Mouse (Mus musculus): ENCODE data around the gene Psmd2. TPM values are rescaled to one million over a fixed set of nuclear protein-coding genes. Genes with fewer than 3 reads are reported as not detected.

Psmd2 gene
- 87.1 TPM for polyA plus RNA-seq (2014; fragmentation: Illumina TruSeq; extraction: RNeasy Lipid Tissue Mini Kit (QIAGEN cat#74804); ENCODE audit: insufficient read depth, low read depth, low replicate concordance)

GRCm38 (mm10) chr16:20651076-20651946, at the start of gene Psmd2:
Psmd2 (plus strand) TSS chr16:20651652.

GRCm38 (mm10) chr16:20611357-20612227, 39.9 kb upstream of the Psmd2 start, which contains the start of the genes Eef1akmt4, Gm49333 and Alg3:
Eef1akmt4 (plus strand) TSS chr16:20611593.
Gm49333 (plus strand) TSS chr16:20611610.
Alg3 (minus strand) TSS chr16:20611735.

GRCm38 (mm10) chr16:20621191-20621990, 30.1 kb upstream of the Psmd2 start, which contains the start of gene Camk2n2:
Camk2n2 (minus strand) TSS chr16:20621287.

GRCm38 (mm10) chr16:20629731-20630634, 21.5 kb upstream of the Psmd2 start, which contains the start of gene Ece2:
Ece2 (plus strand) TSS chr16:20629828.

GRCm38 (mm10) chr16:20668013-20668412, 16.6 kb downstream of the Psmd2 start, which contains the start of gene Eif4g1:
Eif4g1 (plus strand) TSS chr16:20668313.

GRCm38 (mm10) chr16:20693111-20693701, 41.8 kb downstream of the Psmd2 start, which contains the start of gene Fam131a:
Fam131a (plus strand) TSS chr16:20693241.

Other genes starting within 250 kb of the Psmd2 start
- gene Abcc5, start 225.3 kb upstream of the Psmd2 start, polyA plus RNA-seq (2014; fragmentation: Illumina TruSeq; extraction: RNeasy Lipid Tissue Mini Kit (QIAGEN cat#74804); ENCODE audit: insufficient read depth, low read depth, low replicate concordance), result 26.6 TPM
- gene Eif2b5, start 152.8 kb upstream of the Psmd2 start, polyA plus RNA-seq (2014; fragmentation: Illumina TruSeq; extraction: RNeasy Lipid Tissue Mini Kit (QIAGEN cat#74804); ENCODE audit: insufficient read depth, low read depth, low replicate concordance), result 43.4 TPM
- 7.2 TPM for gene Dvl3, start 134.7 kb upstream of the Psmd2 start, polyA plus RNA-seq (2014; fragmentation: Illumina TruSeq; extraction: RNeasy Lipid Tissue Mini Kit (QIAGEN cat#74804); ENCODE audit: insufficient read depth, low read depth, low replicate concordance)
- 172 TPM for gene Ap2m1, start 116.2 kb upstream of the Psmd2 start, polyA plus RNA-seq (2014; fragmentation: Illumina TruSeq; extraction: RNeasy Lipid Tissue Mini Kit (QIAGEN cat#74804); ENCODE audit: insufficient read depth, low read depth, low replicate concordance)
- gene Abcf3, start 103.1 kb upstream of the Psmd2 start, polyA plus RNA-seq (2014; fragmentation: Illumina TruSeq; extraction: RNeasy Lipid Tissue Mini Kit (QIAGEN cat#74804); ENCODE audit: insufficient read depth, low read depth, low replicate concordance), result 29.9 TPM
- not detected for gene Vwa5b2, start 62.2 kb upstream of the Psmd2 start, polyA plus RNA-seq (2014; fragmentation: Illumina TruSeq; extraction: RNeasy Lipid Tissue Mini Kit (QIAGEN cat#74804); ENCODE audit: insufficient read depth, low read depth, low replicate concordance)
- 7.8 TPM for gene Eef1akmt4, start 40.1 kb upstream of the Psmd2 start, polyA plus RNA-seq (2014; fragmentation: Illumina TruSeq; extraction: RNeasy Lipid Tissue Mini Kit (QIAGEN cat#74804); ENCODE audit: insufficient read depth, low read depth, low replicate concordance)
- gene Gm49333, start 40.0 kb upstream of the Psmd2 start, polyA plus RNA-seq (2014; fragmentation: Illumina TruSeq; extraction: RNeasy Lipid Tissue Mini Kit (QIAGEN cat#74804); ENCODE audit: insufficient read depth, low read depth, low replicate concordance), result not detected
- gene Alg3, start 39.9 kb upstream of the Psmd2 start, polyA plus RNA-seq (2014; fragmentation: Illumina TruSeq; extraction: RNeasy Lipid Tissue Mini Kit (QIAGEN cat#74804); ENCODE audit: insufficient read depth, low read depth, low replicate concordance), result 9.9 TPM
- 2.6 TPM for gene Camk2n2, start 30.4 kb upstream of the Psmd2 start, polyA plus RNA-seq (2014; fragmentation: Illumina TruSeq; extraction: RNeasy Lipid Tissue Mini Kit (QIAGEN cat#74804); ENCODE audit: insufficient read depth, low read depth, low replicate concordance)
- gene Ece2, start 21.8 kb upstream of the Psmd2 start, polyA plus RNA-seq (2014; fragmentation: Illumina TruSeq; extraction: RNeasy Lipid Tissue Mini Kit (QIAGEN cat#74804); ENCODE audit: insufficient read depth, low read depth, low replicate concordance), result 0.23 TPM
- 71.2 TPM for gene Eif4g1, start 16.7 kb downstream of the Psmd2 start, polyA plus RNA-seq (2014; fragmentation: Illumina TruSeq; extraction: RNeasy Lipid Tissue Mini Kit (QIAGEN cat#74804); ENCODE audit: insufficient read depth, low read depth, low replicate concordance)
- 12.6 TPM for gene Fam131a, start 41.6 kb downstream of the Psmd2 start, polyA plus RNA-seq (2014; fragmentation: Illumina TruSeq; extraction: RNeasy Lipid Tissue Mini Kit (QIAGEN cat#74804); ENCODE audit: insufficient read depth, low read depth, low replicate concordance)
- gene Polr2h, start 66.0 kb downstream of the Psmd2 start, polyA plus RNA-seq (2014; fragmentation: Illumina TruSeq; extraction: RNeasy Lipid Tissue Mini Kit (QIAGEN cat#74804); ENCODE audit: insufficient read depth, low read depth, low replicate concordance), result 25.3 TPM
- 2.4 TPM for gene Clcn2, start 66.1 kb downstream of the Psmd2 start, polyA plus RNA-seq (2014; fragmentation: Illumina TruSeq; extraction: RNeasy Lipid Tissue Mini Kit (QIAGEN cat#74804); ENCODE audit: insufficient read depth, low read depth, low replicate concordance)
- gene Chrd, start 81.5 kb downstream of the Psmd2 start, polyA plus RNA-seq (2014; fragmentation: Illumina TruSeq; extraction: RNeasy Lipid Tissue Mini Kit (QIAGEN cat#74804); ENCODE audit: insufficient read depth, low read depth, low replicate concordance), result 1.4 TPM
- 0.50 TPM for gene Thpo, start 82.9 kb downstream of the Psmd2 start, polyA plus RNA-seq (2014; fragmentation: Illumina TruSeq; extraction: RNeasy Lipid Tissue Mini Kit (QIAGEN cat#74804); ENCODE audit: insufficient read depth, low read depth, low replicate concordance)